Mouse (Mus musculus) heart, embryonic 15.5 days (tissue): Measurements from ENCODE around the gene Zfp358. TPM values are rescaled to one million over a fixed set of nuclear protein-coding genes. Genes with fewer than 3 reads are reported as not detected.

Experiments
- ATAC-seq: fragments of 200-750 bp; cut with Nextera tagmentation; replicated peaks from 2 replicates; pipeline ENCODE4 v1.8.0; 2017; ENCODE audit warnings: low read depth, moderate TSS enrichment; ENCODE audit not compliant: insufficient number of reproducible peaks, insufficient read depth, low FRiP score
- H3K27ac ChIP-seq: fragments of 300-500 bp; sonication (generic); 2 replicates; pipeline ENCODE4 v1.5.1; 2015; ENCODE audit warnings: mild to moderate bottlenecking, inconsistent platforms
- H3K27me3 ChIP-seq: fragments of 300-500 bp; sonication (generic); 2 replicates; pipeline ENCODE4 v1.6.1; 2015; ENCODE audit warnings: inconsistent platforms
- H3K36me3 ChIP-seq: fragments of 300-500 bp; sonication (generic); 2 replicates; pipeline ENCODE4 v1.6.1; 2015; ENCODE audit warnings: mild to moderate bottlenecking, inconsistent platforms
- H3K4me1 ChIP-seq: fragments of 300-500 bp; sonication (generic); replicated peaks from 2 replicates; pipeline ENCODE4 v1.6.1; 2015; ENCODE audit warnings: inconsistent platforms
- H3K4me2 ChIP-seq: fragments of 300-500 bp; sonication (generic); 2 replicates; pipeline ENCODE4 v1.6.1; 2015; ENCODE audit warnings: inconsistent platforms, mild to moderate bottlenecking, moderate library complexity
- H3K4me3 ChIP-seq: fragments of 300-500 bp; sonication (generic); 2 replicates; pipeline ENCODE4 v1.5.1; 2015; ENCODE audit warnings: mild to moderate bottlenecking, inconsistent platforms
- H3K9ac ChIP-seq: fragments of 300-500 bp; sonication (generic); 2 replicates; pipeline ENCODE4 v1.6.1; 2015; ENCODE audit warnings: mild to moderate bottlenecking, inconsistent platforms
- H3K9me3 ChIP-seq: fragments of 300-500 bp; sonication (generic); replicated peaks from 2 replicates; pipeline ENCODE4 v1.6.1; 2016; ENCODE audit warnings: inconsistent platforms
- WGBS: fragments of 180-500 bp; shearing (Covaris S2); methylation state at CpG from one replicate; pipeline ENCODE4 v1.1.7; 2015; ENCODE audit warnings: mixed read lengths; 5-methylcytosine and 5-hydroxymethylcytosine counted together
- polyA plus RNA-seq: library from polyadenylated mRNA; unstranded; fragments of >200 nt; fragmentation: Nextera tagmentation; extraction: Ambion mirVana; gene quantifications from 2 replicates; pipeline ENCODE4 v1.2.1, GENCODE M21; 2015

Gene Zfp358
- polyA plus RNA-seq, 1 experiment from 2014 or later, result 26.4 TPM

DNA sequence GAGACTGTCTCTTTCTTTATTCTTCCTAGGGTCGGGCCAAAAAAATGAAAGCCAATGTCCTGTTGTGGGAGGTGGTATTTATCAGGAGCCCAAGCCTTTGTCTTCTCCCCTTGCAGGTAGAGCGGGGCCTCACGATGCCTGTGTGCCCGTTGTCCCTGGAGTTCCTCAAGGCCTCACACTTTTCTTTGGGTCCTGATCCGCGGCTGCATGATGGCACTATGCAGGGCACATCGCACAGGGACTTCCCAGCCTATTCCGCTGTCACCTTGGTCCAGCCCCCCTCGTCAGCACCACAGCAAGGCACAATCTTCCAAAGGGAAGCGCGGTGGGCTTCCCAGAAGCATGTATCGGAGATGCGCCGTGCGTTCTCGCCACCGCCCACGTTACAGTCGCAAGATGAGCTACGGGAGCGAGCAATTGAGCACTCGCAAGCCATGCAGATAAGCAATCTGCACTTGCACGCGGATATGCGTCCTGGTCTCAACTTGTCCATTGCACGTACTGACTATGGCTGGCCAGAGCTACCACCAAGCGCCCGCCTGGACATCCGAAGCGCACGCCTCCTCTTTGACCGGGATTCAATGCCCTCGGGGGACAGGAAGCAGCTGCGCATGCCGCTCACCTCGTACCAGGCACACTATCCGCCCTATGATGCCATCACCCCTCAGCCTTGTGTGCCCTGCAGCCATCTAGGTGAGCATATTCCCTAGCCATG, 17.1 kb upstream of the Zfp358 start:
- Histone ChIP-seq H3K36me3 (no peaks in the 10 kb centered on the region), H3K27me3 (peaks cover 11% of the 10 kb centered on the region), H3K4me1 (peaks cover 6% of the 10 kb centered on the region; the same call in 1 of the 2 replicates), H3K4me3 (peak overlapping the region; percentile 37), H3K9ac (no peak overlapping the region; the same call in 1 of the 2 replicates), H3K4me2 (peak overlapping the region; percentile 62), H3K9me3 (no peaks in the 10 kb centered on the region), H3K27ac (no peak overlapping the region)
- 0 out of 2 replicates have a peak, but pooled peaks have one; percentile 56 for ATAC-seq
- 20% methylated on average over 37 of the region's 37 CpGs for WGBS

GRCm38 (mm10) chr8:3480221-3480785, 12.6 kb upstream of the Zfp358 start:
- H3K36me3 ChIP-seq, result no peaks in the 10 kb centered on the region
- 50% methylated on average over 4 of the region's 4 CpGs for WGBS
- no peak for ATAC-seq

DNA sequence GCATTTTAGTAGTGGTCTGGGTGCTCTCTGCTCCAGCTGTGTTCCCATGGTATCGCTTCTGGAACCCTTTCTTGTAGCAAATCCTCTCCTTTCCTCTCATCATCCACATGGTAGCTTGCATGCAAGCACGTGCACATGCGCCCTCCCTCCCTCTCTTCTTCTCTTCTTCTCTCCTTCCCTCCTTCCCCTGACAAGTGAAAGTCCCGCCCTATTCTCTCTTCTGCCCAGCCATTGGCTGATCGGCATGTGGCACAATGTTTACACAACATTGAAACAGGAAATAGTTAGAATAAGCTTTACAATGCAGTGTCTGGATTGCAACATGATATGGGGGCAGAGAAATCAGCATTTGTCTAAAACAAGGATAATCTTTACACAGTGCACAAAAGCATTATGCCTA, 11.3 kb upstream of the Zfp358 start:
- H3K9me3 ChIP-seq, result no peaks in the 10 kb centered on the region
- H3K27me3 ChIP-seq, result peaks cover 6% of the 10 kb centered on the region; the same call in 1 of the 2 replicates
- H3K27ac ChIP-seq, result no peak overlapping the region
- 59% methylated on average over 5 of the region's 5 CpGs for WGBS
- no peak overlapping the region for H3K4me3 ChIP-seq
- no peaks in the 10 kb centered on the region for H3K36me3 ChIP-seq
- H3K4me2 ChIP-seq, result no peak overlapping the region
- no peaks in the 10 kb centered on the region for H3K4me1 ChIP-seq
- H3K9ac ChIP-seq, result no peak overlapping the region
- no peak for ATAC-seq

More at GRCm38 (mm10) chr8:3480221-3480785, 12.6 kb upstream of the Zfp358 start:
- peaks cover 6% of the 10 kb centered on the region; the same call in 1 of the 2 replicates for H3K4me1 ChIP-seq
- H3K9ac ChIP-seq, result no peak overlapping the region
- no peak overlapping the region for H3K4me2 ChIP-seq
- 0 out of 2 replicates have a peak overlapping the region, but pooled peaks have one; percentile 12 for H3K27ac ChIP-seq
- peaks cover 11% of the 10 kb centered on the region for H3K27me3 ChIP-seq
- no peaks in the 10 kb centered on the region for H3K9me3 ChIP-seq
- H3K4me3 ChIP-seq, result no peak overlapping the region

DNA sequence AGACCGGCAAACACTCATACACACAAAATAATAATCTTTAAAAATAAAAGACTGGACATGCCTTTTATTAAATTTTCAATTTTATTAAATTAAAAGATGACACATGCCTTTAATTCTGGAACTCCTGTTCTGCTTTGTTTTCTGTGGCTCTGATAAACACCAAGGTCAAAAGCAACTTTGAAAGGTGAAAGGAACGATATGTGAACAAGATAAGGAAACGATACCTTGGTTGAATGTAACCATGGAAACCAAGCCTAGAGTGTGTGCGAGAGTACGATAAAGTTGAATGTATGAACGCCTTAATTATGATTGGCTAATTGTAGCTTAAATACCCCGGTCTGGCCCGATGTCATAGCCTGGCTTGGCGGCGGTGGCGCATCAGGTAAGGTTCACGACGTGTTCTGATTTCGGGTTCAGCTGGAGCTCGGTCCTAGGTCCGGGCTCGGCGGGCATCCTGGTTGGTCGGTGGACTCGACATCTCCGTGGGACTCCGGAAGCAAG, 10.6 kb upstream of the Zfp358 start:
- ATAC-seq, result no peak
- no peak overlapping the region for H3K9ac ChIP-seq
- WGBS, result 81% methylated on average over 22 of the region's 22 CpGs

DNA sequence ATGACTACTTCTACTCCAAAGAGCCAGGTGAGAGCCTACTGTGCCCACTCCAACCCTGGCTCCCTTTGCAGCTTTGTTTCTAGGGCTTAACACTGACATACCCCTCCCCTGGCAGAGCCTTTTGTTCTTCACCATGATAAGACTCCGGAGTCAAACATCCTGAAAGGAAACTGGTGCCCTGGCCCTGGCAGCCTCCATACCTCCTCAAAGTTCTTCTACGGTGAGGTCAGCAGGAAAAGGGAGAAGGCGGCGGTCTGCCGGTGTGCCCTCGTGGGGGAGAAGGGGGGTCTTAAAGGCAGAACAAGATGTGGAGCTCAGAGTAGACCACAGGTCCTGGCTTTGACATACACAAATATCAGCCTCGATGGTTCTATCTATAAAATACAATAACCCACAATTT, 9.4 kb upstream of the Zfp358 start:
- H3K4me1 ChIP-seq, result 0 out of 2 replicates have a peak, but pooled peaks cover 2% of the 10 kb centered on the region
- no peak overlapping the region for H3K4me2 ChIP-seq
- no peaks in the 10 kb centered on the region for H3K36me3 ChIP-seq
- WGBS, result 62% methylated on average over 7 of the region's 7 CpGs
- H3K9ac ChIP-seq, result no peak overlapping the region
- no peaks in the 10 kb centered on the region for H3K27me3 ChIP-seq
- no peak overlapping the region for H3K4me3 ChIP-seq
- no peak for ATAC-seq
- no peaks in the 10 kb centered on the region for H3K9me3 ChIP-seq
- no peak overlapping the region for H3K27ac ChIP-seq

More for the DNA sequence above, 10.6 kb upstream of the Zfp358 start:
- Histone ChIP-seq H3K27me3 (peaks cover 5% of the 10 kb centered on the region; the same call in 1 of the 2 replicates), H3K36me3 (no peaks in the 10 kb centered on the region), H3K4me2 (no peak overlapping the region), H3K9me3 (no peaks in the 10 kb centered on the region), H3K4me1 (0 out of 2 replicates have a peak, but pooled peaks cover under 1% of the 10 kb centered on the region), H3K27ac (no peak overlapping the region), H3K4me3 (no peak overlapping the region)

DNA sequence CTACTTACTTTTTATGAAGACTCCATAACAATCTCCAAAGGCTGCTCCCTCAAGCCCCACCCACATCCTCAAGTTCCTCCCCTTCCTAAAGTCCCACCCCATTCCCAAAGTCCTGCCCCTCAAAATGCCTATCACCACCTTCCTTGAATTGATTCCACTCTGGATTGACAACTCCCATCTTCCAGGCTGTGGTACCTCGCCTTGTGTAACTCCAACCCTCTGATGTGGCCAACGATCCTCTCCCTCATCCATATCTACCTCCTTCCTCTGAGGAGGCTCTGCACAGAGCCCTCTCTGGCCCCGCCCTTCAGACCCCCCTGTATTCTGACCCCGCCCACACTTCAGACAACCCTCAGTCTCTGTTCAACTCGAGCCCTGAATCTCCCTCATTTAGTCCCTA, 7.7 kb upstream of the Zfp358 start:
- Histone ChIP-seq H3K9me3 (no peaks in the 10 kb centered on the region), H3K4me1 (0 out of 2 replicates have a peak, but pooled peaks cover 2% of the 10 kb centered on the region), H3K4me3 (no peak overlapping the region), H3K4me2 (no peak overlapping the region), H3K9ac (no peak overlapping the region), H3K27me3 (no peaks in the 10 kb centered on the region), H3K27ac (no peak overlapping the region), H3K36me3 (no peaks in the 10 kb centered on the region)
- ATAC-seq, result no peak; the same call in 1 of the 2 replicates
- WGBS, result 27% methylated on average over 5 of the region's 5 CpGs

DNA sequence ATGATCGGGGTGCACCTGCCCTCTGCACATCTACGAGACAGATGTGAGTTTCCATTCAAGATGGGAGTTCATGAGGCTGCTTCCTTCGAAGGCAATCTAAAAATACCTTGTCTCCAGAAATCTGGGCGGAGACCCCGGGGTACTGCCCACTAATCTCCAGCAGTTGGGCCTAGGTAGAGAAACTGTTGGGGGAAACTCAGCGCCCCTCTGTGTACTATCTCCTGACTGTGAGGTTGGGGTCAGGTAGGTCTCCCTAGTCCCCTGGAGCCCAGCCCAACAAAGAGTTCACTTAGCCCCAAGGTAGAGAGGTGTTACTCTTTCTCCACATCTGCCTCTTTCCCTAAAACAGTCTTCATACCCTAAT, 889 bp downstream of the Zfp358 start:
- no peaks in the 10 kb centered on the region for H3K27me3 ChIP-seq
- 20% methylated on average over 6 of the region's 6 CpGs for WGBS
- H3K4me2 ChIP-seq, result peak overlapping the region; percentile 73
- H3K4me1 ChIP-seq, result peaks cover 9% of the 10 kb centered on the region
- no peak for ATAC-seq
- H3K36me3 ChIP-seq, result peaks cover 21% of the 10 kb centered on the region
- no peaks in the 10 kb centered on the region for H3K9me3 ChIP-seq
- peak overlapping the region; percentile 99 for H3K4me3 ChIP-seq
- peak overlapping the region; percentile 98 for H3K9ac ChIP-seq
- H3K27ac ChIP-seq, result peak overlapping the region; percentile 85

DNA sequence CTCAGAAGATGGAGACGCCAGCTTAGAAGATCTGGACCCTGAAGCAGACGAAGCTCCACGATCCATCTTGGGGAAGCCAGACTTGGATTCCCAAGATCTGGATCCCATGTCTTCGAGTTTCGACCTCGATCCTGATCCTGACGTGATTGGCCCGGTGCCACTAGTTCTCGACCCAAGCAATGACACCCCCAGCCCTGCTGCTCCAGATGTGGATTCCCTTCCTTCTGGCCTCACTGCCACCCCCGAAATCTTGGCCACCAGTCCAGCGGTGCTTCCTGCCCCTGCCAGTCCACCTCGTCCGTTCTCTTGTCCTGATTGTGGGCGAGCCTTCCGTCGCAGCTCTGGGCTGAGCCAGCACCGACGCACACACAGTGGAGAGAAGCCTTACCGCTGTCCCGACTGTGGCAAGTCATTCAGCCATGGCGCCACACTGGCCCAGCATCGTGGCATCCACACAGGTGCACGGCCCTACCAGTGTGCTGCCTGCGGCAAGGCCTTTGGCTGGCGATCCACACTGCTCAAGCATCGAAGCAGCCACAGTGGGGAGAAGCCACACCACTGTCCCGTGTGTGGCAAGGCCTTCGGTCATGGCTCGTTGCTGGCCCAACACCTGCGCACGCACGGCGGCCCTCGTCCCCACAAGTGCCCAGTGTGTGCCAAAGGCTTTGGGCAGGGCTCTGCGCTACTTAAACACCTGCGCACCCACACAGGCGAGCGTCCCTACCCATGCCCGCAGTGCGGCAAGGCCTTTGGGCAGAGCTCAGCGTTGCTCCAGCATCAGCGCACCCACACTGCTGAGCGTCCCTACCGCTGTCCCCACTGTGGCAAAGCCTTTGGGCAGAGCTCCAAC, 2.9 kb downstream of the Zfp358 start:
- Histone ChIP-seq H3K36me3 (peaks cover 21% of the 10 kb centered on the region), H3K4me1 (peaks cover 14% of the 10 kb centered on the region), H3K27me3 (no peaks in the 10 kb centered on the region), H3K9me3 (no peaks in the 10 kb centered on the region), H3K9ac (no peak overlapping the region), H3K27ac (no peak overlapping the region), H3K4me2 (no peak overlapping the region), H3K4me3 (no peak overlapping the region)
- WGBS, result 94% methylated on average over 44 of the region's 44 CpGs
- ATAC-seq, result no peak

- H3K36me3 ChIP-seq, result peaks cover 21% of the 10 kb centered on the region
- 86% methylated on average over 15 of the region's 15 CpGs for WGBS
- H3K4me3 ChIP-seq, result no peak overlapping the region
- peaks cover 20% of the 10 kb centered on the region for H3K4me1 ChIP-seq
- no peak overlapping the region for H3K27ac ChIP-seq
- H3K4me2 ChIP-seq, result no peak overlapping the region
- no peak overlapping the region for H3K9ac ChIP-seq
- ATAC-seq, result no peak
- no peaks in the 10 kb centered on the region for H3K27me3 ChIP-seq
- no peaks in the 10 kb centered on the region for H3K9me3 ChIP-seq
Measured at GRCm38 (mm10) chr8:3496428-3496748, 3.5 kb downstream of the Zfp358 start.

DNA sequence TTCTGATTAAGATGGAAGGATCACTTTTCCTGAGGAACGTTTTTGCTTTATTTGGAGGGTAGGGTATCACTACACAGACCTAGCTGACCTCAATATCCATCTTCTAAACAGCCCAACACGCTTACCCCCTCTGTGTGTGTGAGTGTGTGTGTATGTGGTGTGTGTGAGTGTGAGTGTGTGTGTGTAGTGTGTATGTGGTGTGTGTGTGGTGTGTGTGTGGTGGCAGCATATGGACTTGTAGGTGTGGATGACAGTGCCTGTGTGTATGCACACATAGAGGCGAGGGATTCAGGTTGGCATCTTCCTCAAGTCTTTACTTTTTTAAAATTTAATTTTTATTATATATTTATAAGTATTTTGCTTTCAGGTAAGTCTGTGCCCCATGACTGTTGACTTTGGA, 5.6 kb downstream of the Zfp358 start:
- WGBS, result 92% methylated on average over 3 of the region's 3 CpGs
- ATAC-seq, result no peak

GRCm38 (mm10) chr8:3499751-3500150, 6.8 kb downstream of the Zfp358 start:
- H3K9ac ChIP-seq, result peak overlapping the region; percentile 91
- H3K4me2 ChIP-seq, result peak overlapping the region; percentile 84
- ATAC-seq, result peak; percentile 23
- peak overlapping the region; percentile 92 for H3K27ac ChIP-seq
- peak overlapping the region; percentile 84 for H3K4me3 ChIP-seq
- peaks cover 21% of the 10 kb centered on the region for H3K36me3 ChIP-seq
- peaks cover 12% of the 10 kb centered on the region for H3K4me1 ChIP-seq
- 5% methylated on average over 8 of the region's 8 CpGs for WGBS
- H3K9me3 ChIP-seq, result no peaks in the 10 kb centered on the region
- H3K27me3 ChIP-seq, result no peaks in the 10 kb centered on the region

More for the DNA sequence above, 5.6 kb downstream of the Zfp358 start:
- Histone ChIP-seq H3K4me1 (peaks cover 21% of the 10 kb centered on the region), H3K4me2 (no peak overlapping the region), H3K36me3 (peaks cover 21% of the 10 kb centered on the region), H3K4me3 (no peak overlapping the region), H3K27ac (no peak overlapping the region), H3K27me3 (no peaks in the 10 kb centered on the region), H3K9ac (no peak overlapping the region), H3K9me3 (no peaks in the 10 kb centered on the region)
